Mouse (Mus musculus): ENCODE results near the gene Mkrn3.

Mkrn3 gene

GRCm38 (mm10) chr7:62378529-62378928 lies 41.4 kb downstream of the Mkrn3 start:
- DNase-seq (ENCODE audit: inconsistent ontology term) = no peak

GRCm38 (mm10) chr7:62377313-62377712 lies 42.6 kb downstream of the Mkrn3 start:
- no peak for DNase-seq (ENCODE audit: inconsistent ontology term)

- no peak for DNase-seq (ENCODE audit: inconsistent ontology term)
Measured at GRCm38 (mm10) chr7:62376510-62377304, 43.2 kb downstream of the Mkrn3 start, which contains the start of gene Magel2. TSS of gene Magel2 (plus strand) at chr7:62377010.

- DNase-seq (ENCODE audit: inconsistent ontology term) = no peak
Measured at GRCm38 (mm10) chr7:62375658-62376057, 44.3 kb downstream of the Mkrn3 start.
